Mouse (Mus musculus) retina, adult 2 months (tissue): ENCODE data around the gene Ubap1l.

Experiments
- DNase-seq: peaks from one replicate; pipeline ENCODE4 v3.0.0-alpha.2; 2012; ENCODE audit warnings: low read depth, low spot score

Ubap1l gene

GRCm38 (mm10) chr9:65372449-65372848, 11.6 kb downstream of the Ubap1l start:
- no peak for DNase-seq

GRCm38 (mm10) chr9:65374468-65375162, 13.8 kb downstream of the Ubap1l start:
- no peak for DNase-seq

- no peak for DNase-seq
These were observed 14.5 kb downstream of the Ubap1l start for GRCm38 (mm10) chr9:65375163-65375934.

GRCm38 (mm10) chr9:65381017-65381590, 20.3 kb downstream of the Ubap1l start:
- no peak for DNase-seq

- DNase-seq: no peak
These were observed 21.4 kb downstream of the Ubap1l start for GRCm38 (mm10) chr9:65382031-65382750.

- DNase-seq: no peak
These were observed 21.9 kb downstream of the Ubap1l start for GRCm38 (mm10) chr9:65382751-65383097.

GRCm38 (mm10) chr9:65384276-65384675, 23.4 kb downstream of the Ubap1l start:
- no peak for DNase-seq

GRCm38 (mm10) chr9:65386373-65387140, 25.7 kb downstream of the Ubap1l start:
- DNase-seq: no peak

GRCm38 (mm10) chr9:65390752-65391612, 30.1 kb downstream of the Ubap1l start:
- DNase-seq: no peak

- DNase-seq: no peak
These were observed 30.7 kb downstream of the Ubap1l start, which contains the start of gene Kbtbd13 for GRCm38 (mm10) chr9:65391613-65391964. Gene Kbtbd13 (minus strand): TSS chr9:65391652.

GRCm38 (mm10) chr9:65392638-65393364, 32.0 kb downstream of the Ubap1l start:
- DNase-seq: peak; percentile 42

GRCm38 (mm10) chr9:65393606-65394005, 32.8 kb downstream of the Ubap1l start:
- no peak for DNase-seq

GRCm38 (mm10) chr9:65394360-65394759, 33.5 kb downstream of the Ubap1l start:
- no peak for DNase-seq

GRCm38 (mm10) chr9:65398279-65398678, 37.4 kb downstream of the Ubap1l start, which contains the start of gene Rasl12:
Gene Rasl12 (plus strand): TSS chr9:65398506.
- no peak for DNase-seq

GRCm38 (mm10) chr9:65399934-65400333, 39.1 kb downstream of the Ubap1l start:
- DNase-seq: no peak

GRCm38 (mm10) chr9:65404331-65405183, 43.7 kb downstream of the Ubap1l start:
- DNase-seq: no peak

GRCm38 (mm10) chr9:65405184-65405449, 44.3 kb downstream of the Ubap1l start:
- no peak for DNase-seq

GRCm38 (mm10) chr9:65407327-65407726, 46.5 kb downstream of the Ubap1l start:
- no peak for DNase-seq

- DNase-seq: no peak
These were observed 47.0 kb downstream of the Ubap1l start for GRCm38 (mm10) chr9:65407861-65408260.
